Mouse (Mus musculus) megakaryocyte, embryonic 14.5 days (primary cell): ENCODE data around the gene Rasd1.

Experiments used
- FLI1 ChIP-seq: IDR thresholded peaks from 2 replicates; pipeline ENCODE4 v1.6.1; 2012; ENCODE audit warnings: low read length, inconsistent platforms, mixed read lengths
- GATA1 ChIP-seq: IDR thresholded peaks from 3 replicates; pipeline ENCODE4 v1.6.1; 2012; ENCODE audit warnings: mixed read lengths, low read length, inconsistent platforms, borderline replicate concordance

DNA sequence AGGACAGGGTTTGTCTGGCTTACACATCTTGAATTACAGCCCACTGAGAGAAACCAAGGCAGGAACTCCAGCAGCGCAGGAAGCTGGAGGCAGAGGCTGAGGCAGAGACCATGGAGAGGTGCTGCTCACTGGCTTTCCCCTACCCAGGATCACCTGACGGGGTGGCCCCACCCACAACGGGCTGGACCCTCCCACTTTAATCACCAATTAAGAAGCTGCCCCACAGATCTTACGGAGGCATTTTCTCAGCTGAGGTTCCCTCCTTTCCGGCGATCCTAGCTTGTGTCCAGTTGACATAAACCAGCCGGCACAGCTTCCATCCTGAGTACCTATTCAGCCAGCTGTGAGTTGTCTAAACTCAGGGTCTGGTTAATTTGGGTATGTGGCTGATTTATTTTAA lies 43.5 kb downstream of the Rasd1 start:
- TF ChIP-seq FLI1: no peak
- TF ChIP-seq GATA1: no peak
